Mouse (Mus musculus): ENCODE measurements around the gene Gclm. TPM values are rescaled to one million over a fixed set of nuclear protein-coding genes. Genes with fewer than 3 reads are reported as not detected.

Gclm gene
- 51.2 TPM in 2 replicates for polyA plus RNA-seq (2015; fragmentation: Nextera tagmentation; extraction: Ambion mirVana)

DNA sequence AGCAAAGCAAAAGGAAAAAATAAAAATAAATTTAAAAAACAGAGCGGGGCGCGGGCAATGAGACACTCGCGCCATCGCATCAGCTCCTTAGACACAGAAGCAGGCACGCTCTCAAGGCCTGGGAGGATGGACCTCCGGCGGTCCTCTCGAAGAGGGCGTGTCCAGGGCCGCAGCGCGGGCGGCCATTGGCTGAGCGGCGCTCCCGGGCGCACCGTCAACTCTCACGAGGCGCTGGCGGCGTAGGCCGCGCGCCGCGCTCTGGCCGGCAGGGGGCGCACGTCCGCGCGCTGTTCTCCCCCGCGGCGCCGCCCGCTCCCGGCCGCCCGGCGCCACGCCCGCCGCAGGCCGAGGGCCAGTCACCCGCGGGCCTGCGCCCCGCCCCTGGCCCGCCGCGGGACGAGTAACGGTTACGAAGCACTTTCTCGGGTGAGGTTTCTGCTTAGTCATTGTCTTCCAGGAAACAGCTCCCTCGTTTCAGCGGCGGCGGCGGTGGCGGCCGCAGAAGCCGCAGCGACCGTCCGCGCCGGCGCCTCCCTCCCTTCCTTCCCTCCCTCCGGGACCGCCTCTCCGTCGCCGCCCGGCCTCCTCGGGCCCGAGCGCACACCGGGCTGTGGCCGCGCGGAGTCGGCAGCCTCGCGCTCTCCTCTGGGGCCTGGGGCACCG lies at the start of gene Gclm:
TSS of gene Gclm (plus strand) at position 343 of the 663 bp plus-strand sequence.
- ATAC-seq = peak; percentile 99
- H3K36me3 ChIP-seq (ENCODE audit: control insufficient read depth, insufficient read depth) = no peaks in the 10 kb centered on the region

DNA sequence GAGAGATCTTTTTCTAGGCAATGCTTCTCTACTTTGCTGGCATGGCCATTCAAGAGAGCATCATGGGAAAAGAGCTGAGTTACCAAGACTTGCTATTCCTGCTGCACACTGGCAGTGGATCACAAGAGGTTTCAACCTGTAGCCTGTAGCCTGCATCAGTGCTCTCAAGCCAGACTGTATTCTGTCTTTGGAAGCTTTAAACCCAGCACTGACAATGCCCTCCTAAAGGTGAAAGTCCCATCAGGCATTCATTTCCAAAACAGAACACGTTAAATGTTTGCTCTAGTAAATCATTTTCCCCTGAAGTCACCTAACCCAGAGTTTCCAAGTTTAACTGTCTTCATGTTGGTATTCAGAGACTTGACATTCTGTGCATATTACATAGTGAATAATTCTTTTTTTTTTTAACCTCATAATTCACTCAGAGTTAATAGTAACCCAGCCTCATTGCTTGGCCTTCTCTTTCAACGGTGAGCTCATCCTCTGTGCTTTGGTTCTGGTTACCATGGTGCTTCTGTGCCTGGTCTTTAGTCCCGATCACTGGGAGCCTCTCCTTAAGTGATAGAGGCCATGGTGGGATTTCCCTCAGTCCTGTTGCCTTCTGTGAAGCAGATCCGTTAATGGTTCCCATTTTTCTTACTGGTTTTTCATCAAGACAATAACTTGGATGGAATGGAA lies 48.6 kb upstream of the Gclm start:
- Histone ChIP-seq H3K36me3 (ENCODE audit: control insufficient read depth, insufficient read depth) (no peaks in the 10 kb centered on the region), H3K27ac (ENCODE audit: low read length) (no peak overlapping the region), H3K9ac (replicated peaks; ENCODE audit: low read depth, low read length) (no peak overlapping the region), H3K9me3 (ENCODE audit: control insufficient read depth, low read length) (no peaks in the 10 kb centered on the region), H3K4me2 (ENCODE audit: low read length) (no peak overlapping the region), H3K4me3 (replicated peaks; ENCODE audit: low read length) (no peak overlapping the region), H3K4me1 (replicated peaks; ENCODE audit: control insufficient read depth, insufficient read depth, low read length) (peaks cover 13% of the 10 kb centered on the region), H3K27me3 (replicated peaks; ENCODE audit: control insufficient read depth, insufficient read depth, low read length) (no peaks in the 10 kb centered on the region)
- no peak for ATAC-seq
- WGBS = 72% methylated on average over 4 of the region's 4 CpGs

More for the DNA sequence above, at the start of gene Gclm:
- Histone ChIP-seq H3K9ac (replicated peaks; ENCODE audit: low read depth, low read length) (peak within 1 kb of the TSS; percentile 90), H3K27ac (ENCODE audit: low read length) (peak within 1 kb of the TSS; percentile 87), H3K4me1 (replicated peaks; ENCODE audit: control insufficient read depth, insufficient read depth, low read length) (peaks cover 15% of the 10 kb centered on the region), H3K27me3 (replicated peaks; ENCODE audit: control insufficient read depth, insufficient read depth, low read length) (no peaks in the 10 kb centered on the region), H3K4me3 (replicated peaks; ENCODE audit: low read length) (peak within 1 kb of the TSS; percentile 81), H3K4me2 (ENCODE audit: low read length) (peak within 1 kb of the TSS; percentile 57), H3K9me3 (ENCODE audit: control insufficient read depth, low read length) (no peaks in the 10 kb centered on the region)
- WGBS = under 1% methylated on average over 68 of the region's 90 CpGs

GRCm38 (mm10) chr3:122198532-122198931 lies 46.8 kb upstream of the Gclm start:
- no peak overlapping the region for H3K4me2 ChIP-seq (ENCODE audit: low read length)
- 83% methylated on average over 2 of the region's 2 CpGs for WGBS
- no peaks in the 10 kb centered on the region for H3K27me3 ChIP-seq (replicated peaks; ENCODE audit: control insufficient read depth, insufficient read depth, low read length)
- no peak overlapping the region for H3K4me3 ChIP-seq (replicated peaks; ENCODE audit: low read length)
- peaks cover 13% of the 10 kb centered on the region for H3K4me1 ChIP-seq (replicated peaks; ENCODE audit: control insufficient read depth, insufficient read depth, low read length)
- no peak for ATAC-seq
- H3K9me3 ChIP-seq (ENCODE audit: control insufficient read depth, low read length) = no peaks in the 10 kb centered on the region
- H3K36me3 ChIP-seq (ENCODE audit: control insufficient read depth, insufficient read depth) = no peaks in the 10 kb centered on the region
- H3K27ac ChIP-seq (ENCODE audit: low read length) = no peak overlapping the region
- no peak overlapping the region for H3K9ac ChIP-seq (replicated peaks; ENCODE audit: low read depth, low read length)

DNA sequence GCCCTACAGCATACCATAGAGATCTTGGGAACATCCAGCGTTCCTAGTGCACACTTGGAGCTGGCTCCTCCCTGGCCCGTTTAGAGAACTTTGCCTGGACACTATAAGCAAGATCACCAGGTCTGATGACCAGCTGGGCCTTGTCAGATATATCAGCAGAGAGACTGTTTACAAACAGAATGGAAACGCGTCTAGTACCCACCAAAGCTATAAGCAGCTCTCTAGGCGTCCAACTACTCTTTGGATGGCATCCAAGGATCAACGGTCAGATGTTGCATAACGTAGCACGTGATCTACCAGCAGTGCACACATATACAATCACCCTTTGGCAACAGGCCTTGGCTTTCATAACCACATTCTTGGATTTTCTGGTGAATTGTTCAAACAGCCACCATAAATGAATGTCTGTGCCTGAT lies 46.4 kb upstream of the Gclm start:
- Histone ChIP-seq H3K4me1 (replicated peaks; ENCODE audit: control insufficient read depth, insufficient read depth, low read length) (peaks cover 13% of the 10 kb centered on the region), H3K4me2 (ENCODE audit: low read length) (no peak overlapping the region), H3K9ac (replicated peaks; ENCODE audit: low read depth, low read length) (no peak overlapping the region), H3K36me3 (ENCODE audit: control insufficient read depth, insufficient read depth) (no peaks in the 10 kb centered on the region), H3K27me3 (replicated peaks; ENCODE audit: control insufficient read depth, insufficient read depth, low read length) (no peaks in the 10 kb centered on the region), H3K4me3 (replicated peaks; ENCODE audit: low read length) (no peak overlapping the region), H3K9me3 (ENCODE audit: control insufficient read depth, low read length) (no peaks in the 10 kb centered on the region), H3K27ac (ENCODE audit: low read length) (no peak overlapping the region)
- 37% methylated on average over 8 of the region's 8 CpGs for WGBS
- ATAC-seq = peak; percentile 31

- ATAC-seq = peak; percentile 87
- H3K4me1 ChIP-seq (replicated peaks; ENCODE audit: control insufficient read depth, insufficient read depth, low read length) = peaks cover 13% of the 10 kb centered on the region
- no peak overlapping the region for H3K27ac ChIP-seq (ENCODE audit: low read length)
- H3K36me3 ChIP-seq (ENCODE audit: control insufficient read depth, insufficient read depth) = no peaks in the 10 kb centered on the region
- no peak overlapping the region for H3K9ac ChIP-seq (replicated peaks; ENCODE audit: low read depth, low read length)
- no peak overlapping the region for H3K4me2 ChIP-seq (ENCODE audit: low read length)
- no peaks in the 10 kb centered on the region for H3K27me3 ChIP-seq (replicated peaks; ENCODE audit: control insufficient read depth, insufficient read depth, low read length)
- H3K9me3 ChIP-seq (ENCODE audit: control insufficient read depth, low read length) = no peaks in the 10 kb centered on the region
- no peak overlapping the region for H3K4me3 ChIP-seq (replicated peaks; ENCODE audit: low read length)
- 45% methylated on average over 4 of the region's 4 CpGs for WGBS
Measured at GRCm38 (mm10) chr3:122199600-122199999, 45.8 kb upstream of the Gclm start.

DNA sequence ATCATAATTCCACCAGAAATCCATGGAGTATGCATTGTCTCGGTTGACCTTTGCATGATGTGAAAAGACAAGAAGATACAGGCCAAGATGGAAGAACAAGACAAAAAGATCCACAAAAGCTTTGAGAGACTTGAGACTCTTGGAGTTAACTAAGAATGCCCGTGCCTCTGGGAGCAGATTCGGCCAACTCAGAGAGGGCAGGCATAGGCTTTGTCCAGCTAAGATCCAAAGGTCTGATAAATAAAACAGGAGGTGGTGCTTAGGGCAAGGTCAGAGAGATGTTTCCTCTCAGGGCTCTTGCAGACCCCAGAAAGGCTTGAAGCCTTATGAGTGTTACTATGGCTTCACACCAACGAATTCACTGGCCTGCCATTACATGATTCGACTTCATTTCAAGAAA lies 45.3 kb upstream of the Gclm start:
- Histone ChIP-seq H3K4me2 (ENCODE audit: low read length) (no peak overlapping the region), H3K27me3 (replicated peaks; ENCODE audit: control insufficient read depth, insufficient read depth, low read length) (no peaks in the 10 kb centered on the region), H3K4me1 (replicated peaks; ENCODE audit: control insufficient read depth, insufficient read depth, low read length) (peaks cover 13% of the 10 kb centered on the region), H3K27ac (ENCODE audit: low read length) (no peak overlapping the region), H3K9me3 (ENCODE audit: control insufficient read depth, low read length) (no peaks in the 10 kb centered on the region), H3K4me3 (replicated peaks; ENCODE audit: low read length) (no peak overlapping the region), H3K36me3 (ENCODE audit: control insufficient read depth, insufficient read depth) (no peaks in the 10 kb centered on the region), H3K9ac (replicated peaks; ENCODE audit: low read depth, low read length) (no peak overlapping the region)
- no peak for ATAC-seq
- 83% methylated on average over 5 of the region's 5 CpGs for WGBS

GRCm38 (mm10) chr3:122200447-122200846 lies 44.9 kb upstream of the Gclm start:
- Histone ChIP-seq H3K4me2 (ENCODE audit: low read length) (no peak overlapping the region), H3K27ac (ENCODE audit: low read length) (no peak overlapping the region), H3K36me3 (ENCODE audit: control insufficient read depth, insufficient read depth) (no peaks in the 10 kb centered on the region), H3K4me1 (replicated peaks; ENCODE audit: control insufficient read depth, insufficient read depth, low read length) (peaks cover 13% of the 10 kb centered on the region), H3K27me3 (replicated peaks; ENCODE audit: control insufficient read depth, insufficient read depth, low read length) (no peaks in the 10 kb centered on the region), H3K9ac (replicated peaks; ENCODE audit: low read depth, low read length) (no peak overlapping the region), H3K9me3 (ENCODE audit: control insufficient read depth, low read length) (no peaks in the 10 kb centered on the region), H3K4me3 (replicated peaks; ENCODE audit: low read length) (no peak overlapping the region)
- ATAC-seq = peak; percentile 50
- WGBS = 47% methylated on average over 5 of the region's 5 CpGs

DNA sequence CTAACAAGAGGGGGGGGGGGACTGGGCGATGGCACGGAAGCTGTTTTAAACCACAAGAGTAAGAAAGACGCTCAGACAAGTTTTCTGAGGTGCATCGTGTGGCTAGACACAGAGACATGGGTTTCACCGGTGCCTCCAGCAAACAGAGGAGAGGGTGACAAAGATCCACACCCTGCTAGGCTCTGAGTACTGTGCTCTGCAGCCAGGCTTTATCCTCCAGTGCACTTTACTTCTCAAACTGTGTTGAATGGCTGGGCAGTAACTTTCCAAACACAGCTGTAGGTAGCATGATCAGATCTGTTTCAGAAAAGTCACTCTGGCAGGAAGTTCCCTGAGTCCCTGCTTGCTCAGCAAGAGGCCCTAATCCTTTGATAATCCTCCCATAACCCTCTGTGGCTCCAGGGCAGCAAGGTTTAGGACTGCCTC lies 43.0 kb upstream of the Gclm start:
- H3K9me3 ChIP-seq (ENCODE audit: control insufficient read depth, low read length) = no peaks in the 10 kb centered on the region
- H3K4me3 ChIP-seq (replicated peaks; ENCODE audit: low read length) = no peak overlapping the region
- no peaks in the 10 kb centered on the region for H3K27me3 ChIP-seq (replicated peaks; ENCODE audit: control insufficient read depth, insufficient read depth, low read length)
- H3K9ac ChIP-seq (replicated peaks; ENCODE audit: low read depth, low read length) = no peak overlapping the region
- no peak for ATAC-seq
- 14% methylated on average over 5 of the region's 5 CpGs for WGBS
- H3K27ac ChIP-seq (ENCODE audit: low read length) = no peak overlapping the region
- H3K36me3 ChIP-seq (ENCODE audit: control insufficient read depth, insufficient read depth) = no peaks in the 10 kb centered on the region
- no peak overlapping the region for H3K4me2 ChIP-seq (ENCODE audit: low read length)
- peaks cover 13% of the 10 kb centered on the region for H3K4me1 ChIP-seq (replicated peaks; ENCODE audit: control insufficient read depth, insufficient read depth, low read length)

- ATAC-seq = no peak
- no peak overlapping the region for H3K9ac ChIP-seq (replicated peaks; ENCODE audit: low read depth, low read length)
- no peak overlapping the region for H3K27ac ChIP-seq (ENCODE audit: low read length)
- no peaks in the 10 kb centered on the region for H3K36me3 ChIP-seq (ENCODE audit: control insufficient read depth, insufficient read depth)
- no peak overlapping the region for H3K4me3 ChIP-seq (replicated peaks; ENCODE audit: low read length)
- H3K27me3 ChIP-seq (replicated peaks; ENCODE audit: control insufficient read depth, insufficient read depth, low read length) = no peaks in the 10 kb centered on the region
- no peak overlapping the region for H3K4me2 ChIP-seq (ENCODE audit: low read length)
- WGBS = 87% methylated on average over 9 of the region's 9 CpGs
- peaks cover 12% of the 10 kb centered on the region for H3K4me1 ChIP-seq (replicated peaks; ENCODE audit: control insufficient read depth, insufficient read depth, low read length)
- H3K9me3 ChIP-seq (ENCODE audit: control insufficient read depth, low read length) = no peaks in the 10 kb centered on the region
Measured at GRCm38 (mm10) chr3:122203675-122204329, 41.6 kb upstream of the Gclm start.
